Mouse (Mus musculus): Measurements from ENCODE around the gene Ice2. TPM values are rescaled to one million over a fixed set of nuclear protein-coding genes. Genes with fewer than 3 reads are reported as not detected.

Ice2 gene
- polyA plus RNA-seq, 1 experiment from 2014 or later, result 13.6 TPM

GRCm38 (mm10) chr9:69362766-69363165, 34.9 kb upstream of the Ice2 start:
- TF ChIP-seq CTCF (IDR thresholded peaks at IDR 0.05; ENCODE audit: low read depth), result no peak
- ATAC-seq (replicated peaks; ENCODE audit: low FRiP score, low read depth) (no peak), DNase-seq (ENCODE audit: low spot score) (no peak)
- no peak overlapping the region for H3K27ac ChIP-seq
- H3K4me3 ChIP-seq (replicated peaks; ENCODE audit: low read depth, low read length), result no peak overlapping the region
- H3K9me3 ChIP-seq (replicated peaks; ENCODE audit: low read length), result no peaks in the 10 kb centered on the region
- 0 out of 2 replicates have a peak, but pooled peaks cover 4% of the 10 kb centered on the region for H3K36me3 ChIP-seq (ENCODE audit: insufficient read depth, low read length)
- no peak overlapping the region for H3K9ac ChIP-seq (ENCODE audit: low read depth, low read length)
- H3K27me3 ChIP-seq (ENCODE audit: insufficient read depth, low read length), result no peaks in the 10 kb centered on the region
- 39% methylated on average over 4 of the region's 4 CpGs for WGBS
- no peak overlapping the region for H3K4me2 ChIP-seq (ENCODE audit: low read length)
- no peaks in the 10 kb centered on the region for H3K4me1 ChIP-seq (replicated peaks; ENCODE audit: insufficient read depth, low read length)

GRCm38 (mm10) chr9:69364117-69364516, 33.6 kb upstream of the Ice2 start:
- 70% methylated on average over 16 of the region's 16 CpGs for WGBS
- H3K4me2 ChIP-seq (ENCODE audit: low read length), result no peak overlapping the region
- no peak overlapping the region for H3K9ac ChIP-seq (ENCODE audit: low read depth, low read length)
- ATAC-seq (replicated peaks; ENCODE audit: low FRiP score, low read depth) (no peak), DNase-seq (ENCODE audit: low spot score) (no peak)
- H3K36me3 ChIP-seq (ENCODE audit: insufficient read depth, low read length), result 0 out of 2 replicates have a peak, but pooled peaks cover 4% of the 10 kb centered on the region
- no peaks in the 10 kb centered on the region for H3K27me3 ChIP-seq (ENCODE audit: insufficient read depth, low read length)
- H3K4me3 ChIP-seq (replicated peaks; ENCODE audit: low read depth, low read length), result no peak overlapping the region
- no peaks in the 10 kb centered on the region for H3K9me3 ChIP-seq (replicated peaks; ENCODE audit: low read length)
- TF ChIP-seq CTCF (IDR thresholded peaks at IDR 0.05; ENCODE audit: low read depth), result no peak
- H3K27ac ChIP-seq, result no peak overlapping the region
- H3K4me1 ChIP-seq (replicated peaks; ENCODE audit: insufficient read depth, low read length), result no peaks in the 10 kb centered on the region

- 62% methylated on average over 4 of the region's 4 CpGs for WGBS
- TF ChIP-seq CTCF (IDR thresholded peaks at IDR 0.05; ENCODE audit: low read depth), result no peak
- DNase-seq (ENCODE audit: low spot score), result no peak
- no peaks in the 10 kb centered on the region for H3K9me3 ChIP-seq (replicated peaks; ENCODE audit: low read length)
- H3K4me1 ChIP-seq (replicated peaks; ENCODE audit: insufficient read depth, low read length), result no peaks in the 10 kb centered on the region
- no peaks in the 10 kb centered on the region for H3K27me3 ChIP-seq (ENCODE audit: insufficient read depth, low read length)
- H3K9ac ChIP-seq (ENCODE audit: low read depth, low read length), result no peak overlapping the region
- no peak overlapping the region for H3K27ac ChIP-seq
- H3K36me3 ChIP-seq (ENCODE audit: insufficient read depth, low read length), result 0 out of 2 replicates have a peak, but pooled peaks cover 12% of the 10 kb centered on the region
- H3K4me2 ChIP-seq (ENCODE audit: low read length), result no peak overlapping the region
- ATAC-seq (replicated peaks; ENCODE audit: low FRiP score, low read depth), result no peak
- H3K4me3 ChIP-seq (replicated peaks; ENCODE audit: low read depth, low read length), result no peak overlapping the region
Observed at GRCm38 (mm10) chr9:69367055-69367454, 30.7 kb upstream of the Ice2 start.

GRCm38 (mm10) chr9:69368071-69368470, 29.6 kb upstream of the Ice2 start:
- H3K9me3 ChIP-seq (replicated peaks; ENCODE audit: low read length), result no peaks in the 10 kb centered on the region
- DNase-seq (ENCODE audit: low spot score), result peak; percentile 70
- no peak overlapping the region for H3K4me3 ChIP-seq (replicated peaks; ENCODE audit: low read depth, low read length)
- WGBS, result 78% methylated on average over 8 of the region's 8 CpGs
- no peak overlapping the region for H3K27ac ChIP-seq
- no peak for ATAC-seq (replicated peaks; ENCODE audit: low FRiP score, low read depth)
- H3K4me1 ChIP-seq (replicated peaks; ENCODE audit: insufficient read depth, low read length), result no peaks in the 10 kb centered on the region
- H3K9ac ChIP-seq (ENCODE audit: low read depth, low read length), result no peak overlapping the region
- peak; percentile 88 for TF ChIP-seq CTCF (IDR thresholded peaks at IDR 0.05; ENCODE audit: low read depth)
- no peaks in the 10 kb centered on the region for H3K27me3 ChIP-seq (ENCODE audit: insufficient read depth, low read length)
- no peak overlapping the region for H3K4me2 ChIP-seq (ENCODE audit: low read length)
- 0 out of 2 replicates have a peak, but pooled peaks cover 12% of the 10 kb centered on the region for H3K36me3 ChIP-seq (ENCODE audit: insufficient read depth, low read length)

GRCm38 (mm10) chr9:69371046-69371724, 26.5 kb upstream of the Ice2 start:
- no peaks in the 10 kb centered on the region for H3K9me3 ChIP-seq (replicated peaks; ENCODE audit: low read length)
- no peak overlapping the region for H3K4me3 ChIP-seq (replicated peaks; ENCODE audit: low read depth, low read length)
- H3K9ac ChIP-seq (ENCODE audit: low read depth, low read length), result no peak overlapping the region
- H3K36me3 ChIP-seq (ENCODE audit: insufficient read depth, low read length), result peaks cover 21% of the 10 kb centered on the region; the same call in 1 of the 2 replicates
- H3K4me1 ChIP-seq (replicated peaks; ENCODE audit: insufficient read depth, low read length), result no peaks in the 10 kb centered on the region
- ATAC-seq (replicated peaks; ENCODE audit: low FRiP score, low read depth), result no peak
- no peak overlapping the region for H3K27ac ChIP-seq
- WGBS, result 77% methylated on average over 11 of the region's 11 CpGs
- no peaks in the 10 kb centered on the region for H3K27me3 ChIP-seq (ENCODE audit: insufficient read depth, low read length)
- no peak for TF ChIP-seq CTCF (IDR thresholded peaks at IDR 0.05; ENCODE audit: low read depth)
- no peak for DNase-seq (ENCODE audit: low spot score)
- H3K4me2 ChIP-seq (ENCODE audit: low read length), result no peak overlapping the region

GRCm38 (mm10) chr9:69372871-69373270, 24.8 kb upstream of the Ice2 start:
- DNase-seq (ENCODE audit: low spot score) (no peak), ATAC-seq (replicated peaks; ENCODE audit: low FRiP score, low read depth) (no peak)
- no peak overlapping the region for H3K4me3 ChIP-seq (replicated peaks; ENCODE audit: low read depth, low read length)
- no peak overlapping the region for H3K9ac ChIP-seq (ENCODE audit: low read depth, low read length)
- 47% methylated on average over 4 of the region's 4 CpGs for WGBS
- no peaks in the 10 kb centered on the region for H3K4me1 ChIP-seq (replicated peaks; ENCODE audit: insufficient read depth, low read length)
- H3K4me2 ChIP-seq (ENCODE audit: low read length), result no peak overlapping the region
- no peaks in the 10 kb centered on the region for H3K9me3 ChIP-seq (replicated peaks; ENCODE audit: low read length)
- no peak for TF ChIP-seq CTCF (IDR thresholded peaks at IDR 0.05; ENCODE audit: low read depth)
- H3K27ac ChIP-seq, result no peak overlapping the region
- no peaks in the 10 kb centered on the region for H3K27me3 ChIP-seq (ENCODE audit: insufficient read depth, low read length)
- peaks cover 26% of the 10 kb centered on the region; the same call in 1 of the 2 replicates for H3K36me3 ChIP-seq (ENCODE audit: insufficient read depth, low read length)
